Mouse (Mus musculus) intestine, postnatal 0 days (tissue): ENCODE data around the gene Arfgap3. TPM values are rescaled to one million over a fixed set of nuclear protein-coding genes. Genes with fewer than 3 reads are reported as not detected.

Experiments used
- ATAC-seq: fragments of 200-750 bp; cut with Nextera tagmentation; 2 replicates; pipeline ENCODE4 v1.8.0; 2017; ENCODE audit warnings: mild to moderate bottlenecking, moderate TSS enrichment, moderate library complexity
- H3K27ac ChIP-seq: fragments of 300-500 bp; sonication (generic); 2 replicates; pipeline ENCODE4 v1.5.1; 2014; ENCODE audit warnings: mild to moderate bottlenecking, low read depth, low read length, moderate library complexity
- H3K27me3 ChIP-seq: fragments of 300-500 bp; sonication (generic); replicated peaks from 2 replicates; pipeline ENCODE4 v1.6.1; 2014; ENCODE audit warnings: low read length, mixed read lengths; ENCODE audit not compliant: control insufficient read depth, insufficient read depth
- H3K36me3 ChIP-seq: fragments of 300-500 bp; sonication (generic); 2 replicates; pipeline ENCODE4 v1.6.1; 2014; ENCODE audit warnings: mild to moderate bottlenecking, moderate library complexity; ENCODE audit not compliant: control insufficient read depth, insufficient read depth
- H3K4me1 ChIP-seq: fragments of 300-500 bp; sonication (generic); replicated peaks from 2 replicates; pipeline ENCODE4 v1.6.1; 2014; ENCODE audit warnings: antibody characterized with exemption, low read length, mixed read lengths; ENCODE audit not compliant: control insufficient read depth, insufficient read depth
- H3K4me2 ChIP-seq: fragments of 300-500 bp; sonication (generic); replicated peaks from 2 replicates; pipeline ENCODE4 v1.6.1; 2014; ENCODE audit warnings: low read depth, mild to moderate bottlenecking, moderate library complexity
- H3K4me3 ChIP-seq: fragments of 300-500 bp; sonication (generic); 2 replicates; pipeline ENCODE4 v1.5.1; 2014; ENCODE audit warnings: low read depth, low read length
- H3K9ac ChIP-seq: fragments of 300-500 bp; sonication (generic); 2 replicates; pipeline ENCODE4 v1.6.1; 2014; ENCODE audit warnings: mild to moderate bottlenecking, low read depth, low read length
- H3K9me3 ChIP-seq: fragments of 300-500 bp; sonication (generic); 2 replicates; pipeline ENCODE4 v1.6.1; 2016; ENCODE audit warnings: mixed run types; ENCODE audit not compliant: control insufficient read depth
- CTCF ChIP-seq: sonication (generic); IDR thresholded peaks from 2 replicates; pipeline ENCODE4 v1.5.1; 2016; ENCODE audit warnings: low read depth, mild to moderate bottlenecking, control low read depth, antibody characterized with exemption, moderate library complexity
- WGBS: fragments of 180-500 bp; shearing (Covaris S2); extraction: QIAGEN DNeasy Blood & Tissue Kit; methylation state at CpG from one replicate; pipeline ENCODE4 v1.1.7; 2014; 5-methylcytosine and 5-hydroxymethylcytosine counted together
- polyA plus RNA-seq: library from polyadenylated mRNA; unstranded; fragments of >200 nt; fragmentation: Nextera tagmentation; extraction: Ambion mirVana; gene quantifications from 2 replicates; pipeline ENCODE4 v1.2.1, GENCODE M21; 2015

The Arfgap3 gene
- polyA plus RNA-seq, 1 experiment from 2014 or later = 119 TPM

GRCm38 (mm10) chr15:83299916-83300582, 50.0 kb downstream of the Arfgap3 start:
- H3K27me3 ChIP-seq = no peaks in the 10 kb centered on the region
- H3K27ac ChIP-seq = no peak overlapping the region
- 64% methylated on average over 10 of the region's 10 CpGs for WGBS
- no peaks in the 10 kb centered on the region for H3K9me3 ChIP-seq
- TF ChIP-seq CTCF = no peak
- no peak overlapping the region for H3K4me3 ChIP-seq
- peaks cover 5% of the 10 kb centered on the region; the same call in 1 of the 2 replicates for H3K4me1 ChIP-seq
- H3K9ac ChIP-seq = no peak overlapping the region
- H3K4me2 ChIP-seq = no peak overlapping the region
- H3K36me3 ChIP-seq = peaks cover 52% of the 10 kb centered on the region
- no peak for ATAC-seq

GRCm38 (mm10) chr15:83299450-83299849, 50.6 kb downstream of the Arfgap3 start:
- ATAC-seq = no peak
- no peak for TF ChIP-seq CTCF
- WGBS = 89% methylated on average over 7 of the region's 7 CpGs
- H3K4me1 ChIP-seq = no peaks in the 10 kb centered on the region
- H3K9me3 ChIP-seq = no peaks in the 10 kb centered on the region
- H3K27ac ChIP-seq = peak overlapping the region; percentile 28; the same call in 1 of the 2 replicates
- H3K4me3 ChIP-seq = no peak overlapping the region
- H3K27me3 ChIP-seq = no peaks in the 10 kb centered on the region
- no peak overlapping the region for H3K4me2 ChIP-seq
- H3K9ac ChIP-seq = no peak overlapping the region
- H3K36me3 ChIP-seq = peaks cover 46% of the 10 kb centered on the region

GRCm38 (mm10) chr15:83298810-83299209, 51.2 kb downstream of the Arfgap3 start:
- Histone ChIP-seq H3K27me3 (no peaks in the 10 kb centered on the region), H3K9me3 (no peaks in the 10 kb centered on the region), H3K9ac (no peak overlapping the region), H3K4me1 (no peaks in the 10 kb centered on the region), H3K27ac (0 out of 2 replicates have a peak overlapping the region, but pooled peaks have one; percentile 28), H3K36me3 (peaks cover 43% of the 10 kb centered on the region), H3K4me2 (no peak overlapping the region), H3K4me3 (no peak overlapping the region)
- ATAC-seq = no peak
- 99% methylated on average over 2 of the region's 2 CpGs for WGBS
- TF ChIP-seq CTCF = peak; percentile 53

- no peak overlapping the region for H3K4me2 ChIP-seq
- WGBS = 90% methylated on average over 8 of the region's 8 CpGs
- no peak for ATAC-seq
- H3K4me1 ChIP-seq = no peaks in the 10 kb centered on the region
- no peaks in the 10 kb centered on the region for H3K9me3 ChIP-seq
- no peak overlapping the region for H3K4me3 ChIP-seq
- H3K27ac ChIP-seq = no peak overlapping the region
- no peak overlapping the region for H3K9ac ChIP-seq
- peak; percentile 54 for TF ChIP-seq CTCF
- H3K27me3 ChIP-seq = no peaks in the 10 kb centered on the region
- peaks cover 40% of the 10 kb centered on the region for H3K36me3 ChIP-seq
These were observed 51.7 kb downstream of the Arfgap3 start for GRCm38 (mm10) chr15:83298313-83298712.

- no peak for TF ChIP-seq CTCF
- Histone ChIP-seq H3K4me3 (no peak overlapping the region), H3K4me2 (no peak overlapping the region), H3K27ac (no peak overlapping the region), H3K9ac (no peak overlapping the region), H3K4me1 (no peaks in the 10 kb centered on the region), H3K36me3 (peaks cover 29% of the 10 kb centered on the region; the same call in 1 of the 2 replicates), H3K9me3 (no peaks in the 10 kb centered on the region), H3K27me3 (no peaks in the 10 kb centered on the region)
- 45% methylated on average over 8 of the region's 8 CpGs for WGBS
- ATAC-seq = peak; percentile 15; the same call in 1 of the 2 replicates
These were observed 53.2 kb downstream of the Arfgap3 start for GRCm38 (mm10) chr15:83296771-83297311.

- no peak for TF ChIP-seq CTCF
- no peak for ATAC-seq
- Histone ChIP-seq H3K27ac (no peak overlapping the region), H3K4me1 (no peaks in the 10 kb centered on the region), H3K4me3 (no peak overlapping the region), H3K36me3 (peaks cover 25% of the 10 kb centered on the region; the same call in 1 of the 2 replicates), H3K9me3 (no peaks in the 10 kb centered on the region), H3K9ac (no peak overlapping the region), H3K27me3 (no peaks in the 10 kb centered on the region), H3K4me2 (no peak overlapping the region)
- WGBS = 88% methylated on average over 4 of the region's 4 CpGs
These were observed 54.0 kb downstream of the Arfgap3 start for GRCm38 (mm10) chr15:83296050-83296449.
